Mouse (Mus musculus) liver, postnatal 0 days (tissue): ENCODE data around the gene Slu7.

Experiments
- CTCF ChIP-seq: sonication (generic); IDR thresholded peaks from 2 replicates; pipeline ENCODE4 v1.5.1; 2016; ENCODE audit warnings: antibody characterized with exemption, low read depth
- EP300 ChIP-seq: IDR thresholded peaks from 2 replicates; pipeline ENCODE4 v1.6.1; 2016; ENCODE audit warnings: antibody characterized with exemption, low read depth, mild to moderate bottlenecking

DNA sequence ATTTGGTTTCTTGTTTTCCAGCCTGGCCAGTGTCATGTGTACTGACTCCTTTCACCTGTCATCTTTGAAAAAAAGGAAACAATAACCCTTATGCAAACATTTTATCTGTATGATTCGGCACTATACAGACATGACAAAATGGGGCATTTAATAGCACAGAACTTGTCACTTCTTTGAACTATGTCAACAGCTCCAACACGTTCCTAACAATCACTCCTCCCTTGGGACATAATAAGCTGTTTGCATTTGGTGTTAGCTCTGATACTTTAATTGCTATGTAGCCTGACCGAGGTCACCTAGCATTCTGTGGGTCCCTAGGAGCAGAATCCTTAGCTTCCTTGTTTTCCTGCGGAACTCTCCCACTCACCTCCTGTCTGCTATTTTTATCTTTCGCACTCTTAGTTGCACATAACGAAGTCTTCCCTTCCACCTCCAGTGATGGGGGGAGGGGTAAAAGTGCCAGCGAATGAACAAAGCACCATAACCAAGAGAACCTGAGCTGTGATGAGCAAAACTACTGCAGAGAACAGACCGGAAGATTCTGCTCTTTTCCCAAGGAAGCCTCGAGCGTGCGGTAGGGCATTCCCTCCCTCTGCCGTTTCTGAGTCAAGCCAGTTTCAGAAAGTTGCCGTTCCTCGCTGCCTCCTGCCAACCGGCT is 29.3 kb upstream of the Slu7 start:
- TF ChIP-seq CTCF (no peak), EP300 (no peak)
